Mouse (Mus musculus) pancreas, adult 10 weeks (tissue): Measurements from ENCODE around the gene Ropn1l. TPM values are rescaled to one million over a fixed set of nuclear protein-coding genes. Genes with fewer than 3 reads are reported as not detected.

Experiments
- polyA plus RNA-seq: library from polyadenylated mRNA; stranded (reverse); fragments of 350-450 nt; fragmentation: Illumina TruSeq; extraction: RNeasy Lipid Tissue Mini Kit (QIAGEN cat#74804); gene quantifications from one replicate; pipeline ENCODE4 v1.2.3, GENCODE M21; 2015; ENCODE audit warnings: low read depth, low replicate concordance; ENCODE audit not compliant: insufficient read depth

Ropn1l gene
- not detected for polyA plus RNA-seq

GRCm38 (mm10) chr15:31453098-31453916 lies at the start of gene Ropn1l:
Gene Ropn1l, minus strand, starts transcription at chr15:31453737.

Other genes starting within 250 kb of the Ropn1l start
- 134 TPM for gene Dap, start 229.4 kb downstream of the Ropn1l start, polyA plus RNA-seq
- gene Ankrd33b, start 86.0 kb downstream of the Ropn1l start, polyA plus RNA-seq, result 1.7 TPM
- 7.6 TPM for gene March6, start 77.3 kb upstream of the Ropn1l start, polyA plus RNA-seq
- 3.5 TPM for gene Cmbl, start 111.7 kb upstream of the Ropn1l start, polyA plus RNA-seq
- 57.2 TPM for gene Cct5, start 148.1 kb upstream of the Ropn1l start, polyA plus RNA-seq
- 5.0 TPM for gene Fam173b, start 148.1 kb upstream of the Ropn1l start, polyA plus RNA-seq